24 mouse cellular contexts compared by ENCODE assay signal in the genomic region with DNA sequence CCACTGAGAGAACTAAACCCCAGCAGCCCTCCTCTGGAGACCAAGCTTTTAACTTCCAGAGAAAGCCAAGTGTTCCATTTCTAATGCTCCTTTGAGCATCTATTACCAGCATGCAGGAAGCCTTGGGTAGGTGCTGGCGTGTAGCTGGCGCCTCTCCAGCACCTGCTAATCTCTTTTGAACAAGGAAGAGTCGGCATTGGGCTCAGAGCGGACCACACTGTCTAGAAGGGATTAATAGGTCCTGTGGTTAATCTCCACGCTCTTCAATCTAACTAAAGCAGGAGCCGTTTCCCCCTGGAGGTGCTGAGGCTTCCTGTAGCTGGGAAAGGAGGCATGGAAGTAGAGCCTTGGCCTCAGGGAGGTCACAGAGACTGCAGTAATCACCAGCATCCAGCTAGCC. TPM values are rescaled to one million over a fixed set of nuclear protein-coding genes. Genes with fewer than 3 reads are reported as not detected.
DNase-seq lines count a peak whose midpoint lies in the region; ATAC-seq and TF ChIP-seq lines count a peak whose summit lies in the region.
"Had no signal": no experiment of that assay in that cellular context is flagged by ENCODE, and none has a peak within 500 bp of the region (broad histone marks: within the 10 kb centered on the region; RNA-seq: fewer than 3 reads in every experiment).

No protein-coding gene starts in this region.

- no peak overlapping the region for H3K4me3 ChIP-seq in hindbrain, embryonic 14.5 days (replicated peaks; ENCODE audit: low read length)
- H3K4me3 ChIP-seq in hindbrain, embryonic 10.5 days, result no peak overlapping the region
- H3K4me3 ChIP-seq in MEL (ENCODE audit: control insufficient read depth in 1 of 2, insufficient read depth in 1 of 2, low read depth in 2 of 2, low read length in 2 of 2), result no peak overlapping the region
- H3K4me3 ChIP-seq in midbrain, embryonic 15.5 days, result no peak overlapping the region
- H3K4me3 ChIP-seq in liver, embryonic 11.5 days (ENCODE audit: low read depth, low read length), result no peak overlapping the region
- H3K4me3 ChIP-seq: forebrain, embryonic 12.5 days; gastrocnemius, adult 2 months; heart, embryonic 12.5 days; liver, embryonic 15.5 days; myocyte had no signal

- 0 out of 2 replicates have a peak, but pooled peaks cover 18% of the 10 kb centered on the region for H3K4me1 ChIP-seq in hindbrain, embryonic 14.5 days (replicated peaks; ENCODE audit: control insufficient read depth, insufficient read depth, low read length)
- peaks cover 76% of the 10 kb centered on the region for H3K4me1 ChIP-seq in hindbrain, embryonic 10.5 days (replicated peaks)
- H3K4me1 ChIP-seq in MEL (ENCODE audit: control insufficient read depth in 1 of 2, insufficient read depth in 2 of 2, low read length in 2 of 2), result peaks cover 0 to 4% of the 10 kb centered on the region in 2 experiments; a peak in 1 of 4 replicates
- peaks cover 36% of the 10 kb centered on the region for H3K4me1 ChIP-seq in midbrain, embryonic 15.5 days
- H3K4me1 ChIP-seq in liver, embryonic 11.5 days (replicated peaks; ENCODE audit: control insufficient read depth, insufficient read depth, low read length), result 0 out of 2 replicates have a peak, but pooled peaks cover 5% of the 10 kb centered on the region
- H3K4me1 ChIP-seq: liver, embryonic 15.5 days had no signal

- no peak overlapping the region for H3K4me2 ChIP-seq in hindbrain, embryonic 14.5 days (replicated peaks)
- H3K4me2 ChIP-seq in midbrain, embryonic 15.5 days, result no peak overlapping the region
- H3K4me2 ChIP-seq in liver, embryonic 11.5 days, result no peak overlapping the region
- H3K4me2 ChIP-seq: forebrain, embryonic 12.5 days; heart, embryonic 12.5 days; liver, embryonic 15.5 days had no signal

- no peak for TF ChIP-seq EP300 in MEL (IDR thresholded peaks at IDR 0.05; ENCODE audit: low read depth in 1 of 2, low read length in 2 of 2)

- H3K27ac ChIP-seq in hindbrain, embryonic 14.5 days, result no peak overlapping the region
- H3K27ac ChIP-seq in hindbrain, embryonic 10.5 days, result no peak overlapping the region
- H3K27ac ChIP-seq in MEL (ENCODE audit: control insufficient read depth, low read depth, low read length), result no peak overlapping the region
- 0 out of 2 replicates have a peak overlapping the region, but pooled peaks have one; percentile 22 for H3K27ac ChIP-seq in midbrain, embryonic 15.5 days
- no peak overlapping the region for H3K27ac ChIP-seq in liver, embryonic 11.5 days (ENCODE audit: low read depth, low read length)
- H3K27ac ChIP-seq: forebrain, embryonic 12.5 days; gastrocnemius, adult 2 months; kidney, postnatal 0 days; liver, embryonic 15.5 days had no signal

- H3K9me3 ChIP-seq in hindbrain, embryonic 14.5 days (ENCODE audit: control insufficient read depth, low read length), result no peaks in the 10 kb centered on the region
- no peaks in the 10 kb centered on the region for H3K9me3 ChIP-seq in hindbrain, embryonic 10.5 days
- no peaks in the 10 kb centered on the region for H3K9me3 ChIP-seq in MEL (replicated peaks; ENCODE audit: insufficient read depth, low read length)
- no peaks in the 10 kb centered on the region for H3K9me3 ChIP-seq in midbrain, embryonic 15.5 days
- no peaks in the 10 kb centered on the region for H3K9me3 ChIP-seq in liver, embryonic 11.5 days (ENCODE audit: control insufficient read depth, low read length)
- H3K9me3 ChIP-seq: forebrain, embryonic 12.5 days; heart, embryonic 12.5 days; liver, embryonic 15.5 days had no signal

- TF ChIP-seq POLR2A in MEL (IDR thresholded peaks at IDR 0.05; ENCODE audit: control insufficient read depth in 1 of 2, insufficient read depth in 1 of 2, low read depth in 1 of 2, low read length in 2 of 2, poor library complexity in 1 of 2), result no peak

- WGBS in hindbrain, embryonic 14.5 days, result 49% methylated on average over 6 of the region's 6 CpGs
- WGBS in hindbrain, embryonic 10.5 days, result 83% methylated on average over 6 of the region's 6 CpGs
- WGBS in midbrain, embryonic 15.5 days, result 15% methylated on average over 6 of the region's 6 CpGs
- 70% methylated on average over 6 of the region's 6 CpGs for WGBS in liver, embryonic 11.5 days

- no peaks in the 10 kb centered on the region for H3K36me3 ChIP-seq in hindbrain, embryonic 14.5 days (replicated peaks; ENCODE audit: control insufficient read depth, insufficient read depth)
- H3K36me3 ChIP-seq in hindbrain, embryonic 10.5 days, result no peaks in the 10 kb centered on the region
- no peaks in the 10 kb centered on the region for H3K36me3 ChIP-seq in MEL (ENCODE audit: control insufficient read depth in 1 of 2, insufficient read depth in 2 of 2, low read length in 2 of 2)
- no peaks in the 10 kb centered on the region for H3K36me3 ChIP-seq in midbrain, embryonic 15.5 days (replicated peaks)
- no peaks in the 10 kb centered on the region for H3K36me3 ChIP-seq in liver, embryonic 11.5 days (ENCODE audit: control insufficient read depth, insufficient read depth, low read length)
- H3K36me3 ChIP-seq: forebrain, embryonic 12.5 days; heart, embryonic 12.5 days; liver, embryonic 15.5 days had no signal

- no peak overlapping the region for H3K9ac ChIP-seq in hindbrain, embryonic 14.5 days
- no peak overlapping the region for H3K9ac ChIP-seq in MEL (ENCODE audit: control insufficient read depth, low read depth, low read length, poor library complexity, severe bottlenecking)
- no peak overlapping the region for H3K9ac ChIP-seq in midbrain, embryonic 15.5 days
- no peak overlapping the region for H3K9ac ChIP-seq in liver, embryonic 11.5 days (ENCODE audit: low read depth, low read length)
- H3K9ac ChIP-seq: forebrain, embryonic 12.5 days; heart, embryonic 12.5 days; liver, embryonic 15.5 days had no signal

- no peaks in the 10 kb centered on the region for H3K27me3 ChIP-seq in hindbrain, embryonic 14.5 days (ENCODE audit: control insufficient read depth, insufficient read depth, low read length)
- H3K27me3 ChIP-seq in hindbrain, embryonic 10.5 days (ENCODE audit: insufficient read depth, poor library complexity, severe bottlenecking), result peaks cover 13% of the 10 kb centered on the region
- peaks cover 0 to 1% of the 10 kb centered on the region in 2 experiments; a peak in 2 of 4 replicates for H3K27me3 ChIP-seq in MEL (ENCODE audit: control insufficient read depth in 1 of 2, insufficient read depth in 2 of 2, low read length in 2 of 2)
- no peaks in the 10 kb centered on the region for H3K27me3 ChIP-seq in midbrain, embryonic 15.5 days (replicated peaks)
- no peaks in the 10 kb centered on the region; the same call in 1 of the 2 replicates for H3K27me3 ChIP-seq in liver, embryonic 11.5 days (replicated peaks; ENCODE audit: control insufficient read depth, insufficient read depth, low read length)

- peak; percentile 61 to 71 for DNase-seq in cerebellum, postnatal 10 days
- DNase-seq in cerebellum, adult 9-11 months, result no peak
- no peak for DNase-seq in hindbrain, embryonic 14.5 days (ENCODE audit: low spot score)
- DNase-seq in hindbrain, embryonic 10.5 days (ENCODE audit: low spot score), result no peak
- peak; percentile 64 for DNase-seq in MEL (ENCODE audit: low read depth, low spot score)
- no peak for DNase-seq in liver, embryonic 11.5 days (ENCODE audit: low spot score)
- DNase-seq: adrenal gland, postnatal 10 days; cerebellum, adult 11 months; gastrocnemius, adult 2 months; heart, postnatal 14 days; kidney, adult 18-20 months; right cerebral cortex, adult 18-20 months; thymus, postnatal 25 days had no signal

- no peaks in the 10 kb centered on the region for H3K79me2 ChIP-seq in MEL (ENCODE audit: control insufficient read depth, insufficient read depth, low read length, poor library complexity)

- TF ChIP-seq CTCF in MEL (IDR thresholded peaks at IDR 0.05 in 2 of 3, conservative IDR thresholded peaks at IDR 0.05 in 1 of 3; ENCODE audit: control insufficient read depth in 1 of 3, insufficient read depth in 1 of 3, low read depth in 2 of 3, low read length in 3 of 3, poor library complexity in 1 of 3, severe bottlenecking in 1 of 3), result no peak

- ATAC-seq in hindbrain, embryonic 14.5 days (ENCODE audit: low FRiP score), result 0 out of 2 replicates have a peak, but pooled peaks have one; percentile 12
- ATAC-seq in midbrain, embryonic 15.5 days (replicated peaks), result 0 out of 2 replicates have a peak, but pooled peaks have one; percentile 40
- ATAC-seq in liver, embryonic 11.5 days (replicated peaks; ENCODE audit: low FRiP score), result no peak
- no peak for ATAC-seq in erythroblast, adult 5-6 weeks (replicated peaks; ENCODE audit: low FRiP score, poor library complexity, severe bottlenecking)
- ATAC-seq: lung, postnatal 0 days; Patski had no signal

- no peak for TF ChIP-seq RAD21 in MEL (IDR thresholded peaks at IDR 0.05; ENCODE audit: low read depth, low read length)

TF ChIP-seq in MEL, 35 proteins besides CTCF, POLR2A, EP300 and RAD21 (continues in another document):
- TF ChIP-seq POLR2AphosphoS2 (IDR thresholded peaks at IDR 0.05; ENCODE audit: low read length) (no peak), ZMIZ1 (IDR thresholded peaks at IDR 0.05; ENCODE audit: low read depth, low read length) (no peak), MAFK (IDR thresholded peaks at IDR 0.05; ENCODE audit: borderline replicate concordance, low read depth, low read length) (no peak), UBTF (IDR thresholded peaks at IDR 0.05; ENCODE audit: borderline replicate concordance, insufficient read depth, low read depth, low read length) (no peak), NELFE (IDR thresholded peaks at IDR 0.05; ENCODE audit: low read depth, low read length) (no peak), GABPA (IDR thresholded peaks at IDR 0.05; ENCODE audit: low read depth, low read length) (no peak), E2F4 (IDR thresholded peaks at IDR 0.05; ENCODE audit: borderline replicate concordance, low read depth, low read length) (no peak), MXI1 (IDR thresholded peaks at IDR 0.05; ENCODE audit: low read depth, low read length) (no peak), TAL1 (IDR thresholded peaks at IDR 0.05; ENCODE audit: low read length) (no peak), ZNF384 (IDR thresholded peaks at IDR 0.05; ENCODE audit: low read depth, low read length) (no peak), TBP (IDR thresholded peaks at IDR 0.05; ENCODE audit: low read depth, low read length) (no peak), ZC3H11A (IDR thresholded peaks at IDR 0.05; ENCODE audit: low read depth, low read length) (no peak), SIN3A (IDR thresholded peaks at IDR 0.05; ENCODE audit: low read length) (no peak)

RNA-seq across cellular contexts. Expression of a gene that starts 27.6 kb away (rescaled TPM):
- polyA plus RNA-seq in hindbrain, embryonic 14.5 days (2014; fragmentation: Nextera tagmentation; extraction: Ambion mirVana), result 11.2 and 16.2 TPM in 2 replicates
- 3.2 and 4.7 TPM in 2 replicates for polyA plus RNA-seq in hindbrain, embryonic 10.5 days (2016; fragmentation: Nextera tagmentation; extraction: Ambion mirVana)
- total RNA-seq in MEL (2012; rRNA removed), result not detected in 2 replicates
- not detected for polyA plus RNA-seq in MEL (2012; ENCODE audit: insufficient read depth in 1 of 2, insufficient read length in 2 of 2, low read depth in 1 of 2, low replicate concordance in 2 of 2, missing spikeins in 1 of 2)
- polyA plus RNA-seq in midbrain, embryonic 15.5 days (2015; fragmentation: Nextera tagmentation; extraction: Ambion mirVana), result 10.3 and 10.5 TPM in 2 replicates
- polyA plus RNA-seq in liver, embryonic 11.5 days (2014; fragmentation: Nextera tagmentation; extraction: Ambion mirVana), result 0.21 and 0.23 TPM in 2 replicates
- not detected in 2 replicates for total RNA-seq in erythroblast, adult 5-6 weeks (2015; ENCODE audit: low replicate concordance)
- total RNA-seq in erythroblast, adult 5-6 weeks (2017; ENCODE audit: low replicate concordance), result not detected in 2 replicates
- total RNA-seq: gastrocnemius, adult 2 months; megakaryocyte, adult 5-6 weeks; neutrophil, adult 5-6 weeks had no signal
- polyA plus RNA-seq: myocyte, Patski had no signal

Comparison
In these comparisons a context has a peak if more than half of its experiments do, and no peak if none do; other contexts are left out.
1. DNase-seq: peak in cerebellum, postnatal 10 days (2 of 2) and MEL (single experiment); none in cerebellum, adult 9-11 months (single experiment), hindbrain, embryonic 14.5 days (single experiment), hindbrain, embryonic 10.5 days (single experiment) and liver, embryonic 11.5 days (single experiment).
2. ATAC-seq: peak in hindbrain, embryonic 14.5 days (single experiment) and midbrain, embryonic 15.5 days (single experiment); none in liver, embryonic 11.5 days (single experiment) and erythroblast, adult 5-6 weeks (single experiment).